7 mouse cellular contexts compared by ENCODE assay signal in the genomic region with DNA sequence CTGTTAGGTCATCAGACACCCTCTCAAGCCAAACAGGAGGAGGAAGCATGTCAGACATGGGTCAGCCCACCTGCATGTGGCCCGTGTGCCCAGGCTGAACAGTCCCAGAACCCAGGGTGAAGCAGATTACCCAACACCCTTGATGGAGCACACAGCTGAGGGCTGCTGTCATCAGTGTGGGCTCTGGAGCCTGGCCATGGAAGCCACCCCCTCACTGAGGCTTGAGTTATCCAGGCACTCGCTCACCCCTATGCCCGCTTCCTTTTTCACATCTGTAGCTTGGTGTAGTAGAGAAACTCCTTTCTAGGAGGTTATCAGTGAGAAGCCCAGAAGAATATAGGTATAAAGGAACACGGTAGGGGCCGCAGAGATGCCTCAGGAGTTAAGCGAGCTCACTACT. TPM values are rescaled to one million over a fixed set of nuclear protein-coding genes. Genes with fewer than 3 reads are reported as not detected.
DNase-seq lines count a peak whose midpoint lies in the region; ATAC-seq and TF ChIP-seq lines count a peak whose summit lies in the region.
"Not testable (repeated sequence)": the region's sequence is repeated elsewhere in the genome, so short reads cannot be mapped to it uniquely, and the experiment has no call there.

No protein-coding gene starts in this region.

- DNase-seq in ZHBTc4 (ENCODE audit: low read depth, low spot score), result peak; percentile 16
- peak; percentile 27 for DNase-seq in limb, embryonic 11.5 days (ENCODE audit: low spot score)

- not testable (repeated sequence) for H3K27me3 ChIP-seq in hindbrain, embryonic 12.5 days; limb, embryonic 11.5 days (ENCODE audit: control insufficient read depth, insufficient read depth, low read length); neural tube, embryonic 12.5 days (replicated peaks)

- H3K36me3 ChIP-seq in hindbrain, embryonic 12.5 days; limb, embryonic 11.5 days (ENCODE audit: control insufficient read depth, insufficient read depth, low read length); neural tube, embryonic 12.5 days: not testable (repeated sequence)

- WGBS in hindbrain, embryonic 12.5 days, result 94% methylated on average over 6 of the region's 6 CpGs
- 91% methylated on average over 6 of the region's 6 CpGs for WGBS in limb, embryonic 11.5 days
- 92% methylated on average over 6 of the region's 6 CpGs for WGBS in neural tube, embryonic 12.5 days

- 0 out of 2 replicates have a peak overlapping the region, but pooled peaks have one; percentile 7 for H3K4me3 ChIP-seq in embryonic fibroblast, embryonic 13.5 days (ENCODE audit: insufficient read depth, low read length)
- H3K4me3 ChIP-seq in hindbrain, embryonic 12.5 days, result peak overlapping the region; percentile 55; the same call in 1 of the 2 replicates
- H3K4me3 ChIP-seq in limb, embryonic 11.5 days (ENCODE audit: low read depth, low read length); neural tube, embryonic 12.5 days: not testable (repeated sequence)

- peak; percentile 70 for ATAC-seq in granulocyte monocyte progenitor cell, adult 5-6 weeks (replicated peaks; ENCODE audit: poor library complexity, severe bottlenecking)
- ATAC-seq in hindbrain, embryonic 12.5 days (ENCODE audit: low FRiP score); limb, embryonic 11.5 days (ENCODE audit: insufficient number of reproducible peaks, low FRiP score, low TSS enrichment, low read depth); neural tube, embryonic 12.5 days (ENCODE audit: low FRiP score, low read depth): not testable (repeated sequence)
- ATAC-seq in megakaryocyte progenitor cell, adult 5-6 weeks (replicated peaks; ENCODE audit: poor library complexity), result peak; percentile 47

- not testable (repeated sequence) for H3K4me1 ChIP-seq in embryonic fibroblast, embryonic 13.5 days (ENCODE audit: control insufficient read depth, insufficient read depth, low read length); limb, embryonic 11.5 days (ENCODE audit: control insufficient read depth, insufficient read depth, low read length)
- peaks cover 19% of the 10 kb centered on the region for H3K4me1 ChIP-seq in hindbrain, embryonic 12.5 days
- H3K4me1 ChIP-seq in neural tube, embryonic 12.5 days, result peaks cover 21% of the 10 kb centered on the region

- H3K4me2 ChIP-seq in hindbrain, embryonic 12.5 days (replicated peaks), result peak overlapping the region; percentile 86
- not testable (repeated sequence) for H3K4me2 ChIP-seq in limb, embryonic 11.5 days (ENCODE audit: low read depth, severe bottlenecking)
- H3K4me2 ChIP-seq in neural tube, embryonic 12.5 days (replicated peaks), result peak overlapping the region; percentile 82

- not testable (repeated sequence) for TF ChIP-seq POLR2A in embryonic fibroblast, embryonic 13.5 days (IDR thresholded peaks at IDR 0.05; ENCODE audit: low read depth, low read length)

- H3K27ac ChIP-seq in embryonic fibroblast, embryonic 13.5 days (ENCODE audit: insufficient read depth, low read length); hindbrain, embryonic 12.5 days; limb, embryonic 11.5 days (replicated peaks; ENCODE audit: low read depth, low read length); neural tube, embryonic 12.5 days: not testable (repeated sequence)

- H3K9me3 ChIP-seq in hindbrain, embryonic 12.5 days (replicated peaks); limb, embryonic 11.5 days (ENCODE audit: control insufficient read depth, low read length); neural tube, embryonic 12.5 days: not testable (repeated sequence)

- H3K9ac ChIP-seq in hindbrain, embryonic 12.5 days; limb, embryonic 11.5 days (ENCODE audit: low read length); neural tube, embryonic 12.5 days: not testable (repeated sequence)

- TF ChIP-seq CTCF in embryonic fibroblast, embryonic 13.5 days (IDR thresholded peaks at IDR 0.05; ENCODE audit: borderline replicate concordance, insufficient read depth, low read length), result not testable (repeated sequence)

RNA-seq across cellular contexts. Expression of a gene that starts 45.4 kb away (rescaled TPM):
- 211 and 221 TPM in 2 replicates for polyA plus RNA-seq in embryonic fibroblast, embryonic 13.5 days (2011; ENCODE audit: insufficient read length, low read depth, missing spikeins)
- total RNA-seq in granulocyte monocyte progenitor cell, adult 5-6 weeks (2014; fragmentation: Nextera tagmentation), result 96.0 and 128 TPM in 2 replicates
- total RNA-seq in granulocyte monocyte progenitor cell, adult 5-6 weeks (2017), result 142 and 194 TPM in 2 replicates
- 850 and 876 TPM in 2 replicates for polyA plus RNA-seq in hindbrain, embryonic 12.5 days (2016; fragmentation: Nextera tagmentation; extraction: Ambion mirVana)
- 502 TPM in 2 replicates for polyA plus RNA-seq in limb, embryonic 11.5 days (2014; fragmentation: Nextera tagmentation; extraction: Ambion mirVana)
- total RNA-seq in megakaryocyte progenitor cell, adult 5-6 weeks (2015), result 110 and 112 TPM in 2 replicates
- 133 and 134 TPM in 2 replicates for total RNA-seq in megakaryocyte progenitor cell, adult 5-6 weeks (2017)
- polyA plus RNA-seq in neural tube, embryonic 12.5 days (2016; fragmentation: Nextera tagmentation; extraction: Ambion mirVana), result 1,085 and 1,139 TPM in 2 replicates
